ENCODE assay signal across 22 mouse cellular contexts in genomic region chr9:57271081-57271480, GRCm38 (mm10). TPM values are rescaled to one million over a fixed set of nuclear protein-coding genes. Genes with fewer than 3 reads are reported as not detected.
A peak's percentile ranks its signal among the peaks of the same experiment; 100 is the strongest.
DNase-seq lines count a peak whose midpoint lies in the region; ATAC-seq lines count a peak whose summit lies in the region.
"Had no signal": no experiment of that assay in that cellular context is flagged by ENCODE, and none has a peak within 500 bp of the region (broad histone marks: within the 10 kb centered on the region; RNA-seq: fewer than 3 reads in every experiment).

No protein-coding gene starts in this region.

- H3K4me3 ChIP-seq in kidney, embryonic 15.5 days (replicated peaks), result no peak overlapping the region
- H3K4me3 ChIP-seq in midbrain, embryonic 15.5 days, result no peak overlapping the region
- H3K4me3 ChIP-seq: embryonic facial prominence, embryonic 13.5 days; forebrain, embryonic 13.5 days; gastrocnemius, adult 2 months; heart, embryonic 12.5 days; hindbrain, embryonic 10.5 days; intestine, embryonic 15.5 days had no signal

- no peak overlapping the region for H3K9ac ChIP-seq in kidney, embryonic 15.5 days
- no peak overlapping the region for H3K9ac ChIP-seq in midbrain, embryonic 15.5 days
- H3K9ac ChIP-seq: embryonic facial prominence, embryonic 13.5 days; forebrain, embryonic 13.5 days; heart, embryonic 12.5 days; hindbrain, embryonic 14.5 days; intestine, embryonic 15.5 days had no signal

- no peak overlapping the region for H3K27ac ChIP-seq in kidney, embryonic 15.5 days
- H3K27ac ChIP-seq in midbrain, embryonic 15.5 days, result no peak overlapping the region
- H3K27ac ChIP-seq: embryonic facial prominence, embryonic 13.5 days; gastrocnemius, adult 2 months; hindbrain, embryonic 10.5 days; hindbrain, embryonic 14.5 days; intestine, embryonic 15.5 days had no signal

- no peaks in the 10 kb centered on the region for H3K27me3 ChIP-seq in kidney, embryonic 15.5 days
- no peaks in the 10 kb centered on the region for H3K27me3 ChIP-seq in midbrain, embryonic 15.5 days (replicated peaks)
- H3K27me3 ChIP-seq: embryonic facial prominence, embryonic 13.5 days; forebrain, embryonic 13.5 days; intestine, embryonic 15.5 days had no signal

- 44% methylated on average over 1 of the region's 1 CpGs for WGBS in kidney, embryonic 15.5 days
- 79% methylated on average over 1 of the region's 1 CpGs for WGBS in midbrain, embryonic 15.5 days

- H3K4me1 ChIP-seq in kidney, embryonic 15.5 days, result peaks cover 48% of the 10 kb centered on the region
- H3K4me1 ChIP-seq in midbrain, embryonic 15.5 days, result peaks cover 24% of the 10 kb centered on the region

- 0 out of 2 replicates have a peak, but pooled peaks have one; percentile 14 for ATAC-seq in kidney, embryonic 15.5 days (replicated peaks; ENCODE audit: low FRiP score)
- ATAC-seq in midbrain, embryonic 15.5 days (replicated peaks), result no peak
- ATAC-seq: CD4-positive, CD25-positive, alpha-beta regulatory T cell, adult 4 months had no signal

- H3K36me3 ChIP-seq in kidney, embryonic 15.5 days, result no peaks in the 10 kb centered on the region
- H3K36me3 ChIP-seq in midbrain, embryonic 15.5 days (replicated peaks), result no peaks in the 10 kb centered on the region
- H3K36me3 ChIP-seq: embryonic facial prominence, embryonic 13.5 days; heart, embryonic 12.5 days; hindbrain, embryonic 10.5 days; intestine, embryonic 15.5 days had no signal

- DNase-seq in cerebellum, postnatal 10 days, result peak; percentile 79 to 81
- no peak for DNase-seq in cerebellum, adult 8-10 months
- DNase-seq in embryo, embryonic 10 days (ENCODE audit: low spot score), result peak; percentile 46
- DNase-seq in embryo, embryonic 11 days, result no peak
- DNase-seq in kidney, postnatal 10 days, result no peak
- DNase-seq in brain, adult 2 months (ENCODE audit: low read depth, low spot score), result peak; percentile 68
- DNase-seq: adrenal gland, postnatal 25 days; B cell, adult 2 months; cerebellum, adult 11-12 months; gastrocnemius, adult 2 months; gastrocnemius, postnatal 25 days; kidney, adult 2 months had no signal

- no peak overlapping the region for H3K4me2 ChIP-seq in kidney, embryonic 15.5 days
- H3K4me2 ChIP-seq in midbrain, embryonic 15.5 days, result no peak overlapping the region
- H3K4me2 ChIP-seq: embryonic facial prominence, embryonic 13.5 days; forebrain, embryonic 13.5 days; heart, embryonic 12.5 days; hindbrain, embryonic 14.5 days; intestine, embryonic 15.5 days had no signal

- H3K9me3 ChIP-seq in kidney, embryonic 15.5 days (replicated peaks), result no peaks in the 10 kb centered on the region
- H3K9me3 ChIP-seq in midbrain, embryonic 15.5 days, result no peaks in the 10 kb centered on the region
- H3K9me3 ChIP-seq: embryonic facial prominence, embryonic 13.5 days; forebrain, embryonic 13.5 days; heart, embryonic 12.5 days; hindbrain, embryonic 10.5 days; intestine, embryonic 15.5 days had no signal

RNA-seq across cellular contexts. Expression of gene 1700017B05Rik, which starts 8.7 kb away (rescaled TPM):
- polyA plus RNA-seq in kidney, embryonic 15.5 days (2015; fragmentation: Nextera tagmentation; extraction: Ambion mirVana), result 22.0 and 24.6 TPM in 2 replicates
- 4.0 and 4.4 TPM in 2 replicates for polyA plus RNA-seq in midbrain, embryonic 15.5 days (2015; fragmentation: Nextera tagmentation; extraction: Ambion mirVana)

RNA-seq across cellular contexts. Expression of gene Trcg1, which starts 34.7 kb away (rescaled TPM):
- polyA plus RNA-seq in kidney, embryonic 15.5 days (2015; fragmentation: Nextera tagmentation; extraction: Ambion mirVana), result not detected in 2 replicates
- not detected in 2 replicates for polyA plus RNA-seq in midbrain, embryonic 15.5 days (2015; fragmentation: Nextera tagmentation; extraction: Ambion mirVana)
- polyA plus RNA-seq: CD4-positive, CD25-positive, alpha-beta regulatory T cell, adult 4 months; embryonic facial prominence, embryonic 13.5 days; forebrain, embryonic 13.5 days; heart, embryonic 12.5 days; heart, embryonic 16.5 days; hindbrain, embryonic 10.5 days; hindbrain, embryonic 14.5 days; intestine, embryonic 15.5 days; kidney, adult 2 months had no signal

Comparison
In these comparisons a context has a peak if more than half of its experiments do, and no peak if none do; other contexts are left out.
1. DNase-seq: peak in cerebellum, postnatal 10 days (2 of 2), embryo, embryonic 10 days (single experiment) and brain, adult 2 months (single experiment); none in cerebellum, adult 8-10 months (single experiment), embryo, embryonic 11 days (single experiment) and kidney, postnatal 10 days (single experiment).